ENCODE assay signal across 8 mouse cellular contexts in the genomic region with DNA sequence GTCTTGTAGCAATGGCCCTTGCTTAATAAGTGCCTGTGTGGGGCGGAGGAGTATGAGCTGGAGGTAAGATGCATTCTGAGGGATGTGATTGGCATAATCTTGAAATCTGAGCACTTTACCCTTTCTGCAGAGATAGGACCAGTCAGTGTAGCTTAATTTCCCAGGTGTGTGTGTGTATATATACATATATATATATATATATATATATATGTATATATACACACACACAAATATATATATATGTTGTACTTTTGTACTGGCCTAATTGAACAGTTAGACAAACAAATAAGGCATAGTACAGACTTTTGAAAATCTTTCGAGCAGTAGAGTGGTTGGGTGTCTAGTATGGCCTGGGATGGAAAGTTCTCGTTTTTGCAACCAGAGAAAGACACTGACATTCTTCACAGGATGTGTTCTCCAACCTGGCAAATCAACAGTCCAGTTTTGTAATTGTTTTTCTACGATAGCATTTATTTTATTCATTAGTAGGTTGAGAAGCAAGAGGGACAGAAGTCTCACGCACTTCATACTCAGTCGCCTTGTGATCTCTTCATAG. TPM values are rescaled to one million over a fixed set of nuclear protein-coding genes. Genes with fewer than 3 reads are reported as not detected.
DNase-seq lines count a peak whose midpoint lies in the region; ATAC-seq and TF ChIP-seq lines count a peak whose summit lies in the region.

No protein-coding gene starts in this region.

- 0 out of 2 replicates have a peak, but pooled peaks cover 2% of the 10 kb centered on the region for H3K36me3 ChIP-seq in kidney, adult 2 months (ENCODE audit: control insufficient read depth, insufficient read depth, low read length)
- no peaks in the 10 kb centered on the region for H3K36me3 ChIP-seq in hindbrain, embryonic 13.5 days
- H3K36me3 ChIP-seq in midbrain, embryonic 12.5 days: 0 out of 2 replicates have a peak, but pooled peaks cover 2% of the 10 kb centered on the region

- H3K27ac ChIP-seq in kidney, adult 2 months (ENCODE audit: insufficient read depth, low read depth, low read length): no peak overlapping the region
- H3K27ac ChIP-seq in cortical plate, adult 2 months (ENCODE audit: insufficient read depth, low read length): no peak overlapping the region
- peak overlapping the region; percentile 79 for H3K27ac ChIP-seq in hindbrain, embryonic 13.5 days
- H3K27ac ChIP-seq in midbrain, embryonic 12.5 days (replicated peaks): peak overlapping the region; percentile 46; the same call in 1 of the 2 replicates

- H3K4me2 ChIP-seq in hindbrain, embryonic 13.5 days: peak overlapping the region; percentile 83
- peak overlapping the region; percentile 90 for H3K4me2 ChIP-seq in midbrain, embryonic 12.5 days (replicated peaks)

- H3K9ac ChIP-seq in hindbrain, embryonic 13.5 days: peak overlapping the region; percentile 82
- H3K9ac ChIP-seq in midbrain, embryonic 12.5 days (replicated peaks): peak overlapping the region; percentile 77

- H3K4me3 ChIP-seq in kidney, adult 2 months (ENCODE audit: insufficient read depth, low read depth, low read length): peak overlapping the region; percentile 68
- peak overlapping the region; percentile 50 for H3K4me3 ChIP-seq in cortical plate, adult 2 months (ENCODE audit: insufficient read depth, low read length)
- H3K4me3 ChIP-seq in hindbrain, embryonic 13.5 days: peak overlapping the region; percentile 81
- H3K4me3 ChIP-seq in midbrain, embryonic 12.5 days: peak overlapping the region; percentile 78

- no peaks in the 10 kb centered on the region for H3K4me1 ChIP-seq in kidney, adult 2 months (ENCODE audit: control insufficient read depth, insufficient read depth, low read length)
- H3K4me1 ChIP-seq in cortical plate, adult 2 months (ENCODE audit: control insufficient read depth, insufficient read depth, low read length): no peaks in the 10 kb centered on the region
- H3K4me1 ChIP-seq in hindbrain, embryonic 13.5 days (replicated peaks): peaks cover 20% of the 10 kb centered on the region
- H3K4me1 ChIP-seq in midbrain, embryonic 12.5 days: peaks cover 11% of the 10 kb centered on the region

- H3K27me3 ChIP-seq in kidney, adult 2 months (replicated peaks; ENCODE audit: control insufficient read depth, insufficient read depth, low read length): no peaks in the 10 kb centered on the region
- H3K27me3 ChIP-seq in hindbrain, embryonic 13.5 days: 0 out of 2 replicates have a peak, but pooled peaks cover 4% of the 10 kb centered on the region
- H3K27me3 ChIP-seq in midbrain, embryonic 12.5 days: 0 out of 2 replicates have a peak, but pooled peaks cover 4% of the 10 kb centered on the region

- WGBS in kidney, adult 2 months: 59% methylated on average over 6 of the region's 6 CpGs
- 62% methylated on average over 6 of the region's 6 CpGs for WGBS in hindbrain, embryonic 13.5 days
- WGBS in midbrain, embryonic 12.5 days: 52% methylated on average over 6 of the region's 6 CpGs

- DNase-seq in kidney, adult 2 months: no peak
- no peak for DNase-seq in kidney, adult 9 months
- no peak for DNase-seq in left cerebral cortex, adult 11 months (ENCODE audit: low spot score)
- DNase-seq in adrenal gland, postnatal 36 days: no peak
- no peak for DNase-seq in cerebellum, postnatal 14 days

- no peak for TF ChIP-seq CTCF in kidney, adult 2 months (conservative IDR thresholded peaks at IDR 0.05; ENCODE audit: insufficient read depth, insufficient read length, low read depth, low read length)
- TF ChIP-seq CTCF in cortical plate, adult 2 months (IDR thresholded peaks at IDR 0.05; ENCODE audit: extremely low read depth, insufficient read depth, low read length): no peak

- ATAC-seq in hindbrain, embryonic 13.5 days (ENCODE audit: low FRiP score): no peak; the same call in none of the 2 replicates
- ATAC-seq in midbrain, embryonic 12.5 days (ENCODE audit: low FRiP score, low read depth): no peak; the same call in 1 of the 2 replicates

- TF ChIP-seq POLR2A in kidney, adult 2 months (IDR thresholded peaks at IDR 0.05; ENCODE audit: low read depth, low read length): no peak
- no peak for TF ChIP-seq POLR2A in cortical plate, adult 2 months (IDR thresholded peaks at IDR 0.05; ENCODE audit: extremely low read depth, insufficient read depth, low read length)

- no peaks in the 10 kb centered on the region for H3K9me3 ChIP-seq in hindbrain, embryonic 13.5 days
- H3K9me3 ChIP-seq in midbrain, embryonic 12.5 days: no peaks in the 10 kb centered on the region

RNA-seq across cellular contexts. Expression of a gene that starts 0.4 kb away (rescaled TPM):
- polyA plus RNA-seq in kidney, adult 2 months (2012; rRNA removed): 3.8 and 4.5 TPM in 2 replicates
- polyA plus RNA-seq in cortical plate, adult 2 months (2012; rRNA removed): 15.6 and 16.8 TPM in 2 replicates
- 7.4 and 10.8 TPM in 2 replicates for polyA plus RNA-seq in hindbrain, embryonic 13.5 days (2015; fragmentation: Nextera tagmentation; extraction: Ambion mirVana)
- polyA plus RNA-seq in midbrain, embryonic 12.5 days (2016; fragmentation: Nextera tagmentation; extraction: Ambion mirVana): 5.8 and 8.7 TPM in 2 replicates
- total RNA-seq in adrenal gland, postnatal 36 days (2021): 10 to 100 TPM in 1 of 2 experiments, 1 to 10 TPM in 1; 7.5 to 10.9 TPM

RNA-seq across cellular contexts. Expression of a gene that starts 29.9 kb away (rescaled TPM):
- polyA plus RNA-seq in kidney, adult 2 months (2012; rRNA removed): 71.7 and 76.1 TPM in 2 replicates
- polyA plus RNA-seq in cortical plate, adult 2 months (2012; rRNA removed): 4.8 and 5.0 TPM in 2 replicates
- 5.1 and 5.2 TPM in 2 replicates for polyA plus RNA-seq in hindbrain, embryonic 13.5 days (2015; fragmentation: Nextera tagmentation; extraction: Ambion mirVana)
- polyA plus RNA-seq in midbrain, embryonic 12.5 days (2016; fragmentation: Nextera tagmentation; extraction: Ambion mirVana): 6.6 and 7.7 TPM in 2 replicates
- 10 to 100 TPM; 46.3 to 57.0 TPM for total RNA-seq in adrenal gland, postnatal 36 days (2021)

Comparison
In these comparisons a context has a peak if more than half of its experiments do, and no peak if none do; other contexts are left out.
1. H3K27ac ChIP-seq: peak in hindbrain, embryonic 13.5 days (single experiment) and midbrain, embryonic 12.5 days (single experiment); none in kidney, adult 2 months (single experiment) and cortical plate, adult 2 months (single experiment).
2. Peak in every context shown above with its lines, with median percentiles within 50 percentile points of each other: H3K4me3 ChIP-seq.